Mouse (Mus musculus) hindbrain, embryonic 15.5 days (tissue): Measurements from ENCODE around the gene Tdrkh. TPM values are rescaled to one million over a fixed set of nuclear protein-coding genes. Genes with fewer than 3 reads are reported as not detected.

ENCODE experiments used
- ATAC-seq: fragments of 200-750 bp; cut with Nextera tagmentation; 2 replicates; pipeline ENCODE4 v1.8.0; 2017; ENCODE audit warnings: low read depth, moderate number of reproducible peaks, moderate TSS enrichment; ENCODE audit not compliant: low FRiP score
- H3K27ac ChIP-seq: fragments of 300-500 bp; sonication (generic); replicated peaks from 2 replicates; pipeline ENCODE4 v1.5.1; 2015; ENCODE audit warnings: mild to moderate bottlenecking, inconsistent platforms
- H3K27me3 ChIP-seq: fragments of 300-500 bp; sonication (generic); 2 replicates; pipeline ENCODE4 v1.6.1; 2015; ENCODE audit warnings: control low read depth, inconsistent platforms
- H3K36me3 ChIP-seq: fragments of 300-500 bp; sonication (generic); 2 replicates; pipeline ENCODE4 v1.6.1; 2015; ENCODE audit warnings: control low read depth, inconsistent platforms
- H3K4me1 ChIP-seq: fragments of 300-500 bp; sonication (generic); replicated peaks from 2 replicates; pipeline ENCODE4 v1.6.1; 2015; ENCODE audit warnings: control low read depth, inconsistent platforms
- H3K4me2 ChIP-seq: fragments of 300-500 bp; sonication (generic); 2 replicates; pipeline ENCODE4 v1.6.1; 2015; ENCODE audit warnings: moderate library complexity, mild to moderate bottlenecking, inconsistent platforms
- H3K4me3 ChIP-seq: fragments of 300-500 bp; sonication (generic); 2 replicates; pipeline ENCODE4 v1.5.1; 2015; ENCODE audit warnings: mild to moderate bottlenecking, inconsistent platforms
- H3K9ac ChIP-seq: fragments of 300-500 bp; sonication (generic); 2 replicates; pipeline ENCODE4 v1.6.1; 2015; ENCODE audit warnings: inconsistent platforms
- H3K9me3 ChIP-seq: fragments of 300-500 bp; sonication (generic); 2 replicates; pipeline ENCODE4 v1.6.1; 2016; ENCODE audit warnings: control low read depth, inconsistent platforms
- WGBS: fragments of 180-500 bp; shearing (Covaris S2); methylation state at CpG from one replicate; pipeline ENCODE4 v1.1.7; 2015; 5-methylcytosine and 5-hydroxymethylcytosine counted together
- polyA plus RNA-seq: library from polyadenylated mRNA; unstranded; fragments of >200 nt; fragmentation: Nextera tagmentation; extraction: Ambion mirVana; gene quantifications from 2 replicates; pipeline ENCODE4 v1.2.1, GENCODE M21; 2015

Gene Tdrkh
- 50.7 and 53.5 TPM in 2 replicates for polyA plus RNA-seq

GRCm38 (mm10) chr3:94413031-94413679 is at the start of gene Tdrkh:
Gene Tdrkh (plus strand): TSS chr3:94413273.
- peak; percentile 99 for ATAC-seq
- H3K27ac ChIP-seq, result peak within 1 kb of the TSS; percentile 87
- peak within 1 kb of the TSS; percentile 57 for H3K4me3 ChIP-seq
- H3K36me3 ChIP-seq, result no peaks in the 10 kb centered on the region
- H3K4me2 ChIP-seq, result peak within 1 kb of the TSS; percentile 94
- H3K27me3 ChIP-seq, result no peaks in the 10 kb centered on the region
- WGBS, result 5% methylated on average over 52 of the region's 52 CpGs
- H3K4me1 ChIP-seq, result peaks cover 18% of the 10 kb centered on the region
- H3K9ac ChIP-seq, result peak within 1 kb of the TSS; percentile 74
- no peaks in the 10 kb centered on the region for H3K9me3 ChIP-seq

- Histone ChIP-seq H3K4me1 (peaks cover 13% of the 10 kb centered on the region), H3K27me3 (peaks cover 2% of the 10 kb centered on the region), H3K27ac (peak overlapping the region; percentile 43), H3K36me3 (no peaks in the 10 kb centered on the region), H3K9me3 (no peaks in the 10 kb centered on the region), H3K9ac (peak overlapping the region; percentile 75), H3K4me2 (peak overlapping the region; percentile 94), H3K4me3 (peak overlapping the region; percentile 57)
- ATAC-seq, result peak; percentile 59
- WGBS, result 5% methylated on average over 97 of the region's 97 CpGs
These were observed 49.6 kb upstream of the Tdrkh start for GRCm38 (mm10) chr3:94363291-94364153.

GRCm38 (mm10) chr3:94364154-94364526 is 48.9 kb upstream of the Tdrkh start:
- H3K36me3 ChIP-seq, result no peaks in the 10 kb centered on the region

GRCm38 (mm10) chr3:94366761-94367160 is 46.3 kb upstream of the Tdrkh start:
- 20% methylated on average over 3 of the region's 3 CpGs for WGBS
- H3K9ac ChIP-seq, result no peak overlapping the region
- H3K27ac ChIP-seq, result no peak overlapping the region
- H3K4me1 ChIP-seq, result peaks cover 19% of the 10 kb centered on the region
- H3K4me3 ChIP-seq, result no peak overlapping the region
- H3K27me3 ChIP-seq, result peaks cover 2% of the 10 kb centered on the region
- ATAC-seq, result peak; percentile 35; the same call in 1 of the 2 replicates
- H3K4me2 ChIP-seq, result no peak overlapping the region
- no peaks in the 10 kb centered on the region for H3K36me3 ChIP-seq
- H3K9me3 ChIP-seq, result no peaks in the 10 kb centered on the region

More at GRCm38 (mm10) chr3:94364154-94364526, 48.9 kb upstream of the Tdrkh start:
- H3K9ac ChIP-seq, result peak overlapping the region; percentile 75
- peaks cover 13% of the 10 kb centered on the region for H3K4me1 ChIP-seq
- peak; percentile 72 for ATAC-seq
- peak overlapping the region; percentile 43 for H3K27ac ChIP-seq
- H3K4me3 ChIP-seq, result peak overlapping the region; percentile 57
- no peaks in the 10 kb centered on the region for H3K9me3 ChIP-seq
- H3K4me2 ChIP-seq, result peak overlapping the region; percentile 94
- H3K27me3 ChIP-seq, result peaks cover 2% of the 10 kb centered on the region
- WGBS, result 4% methylated on average over 23 of the region's 23 CpGs

GRCm38 (mm10) chr3:94367511-94367910 is 45.6 kb upstream of the Tdrkh start:
- Histone ChIP-seq H3K4me2 (no peak overlapping the region), H3K9ac (no peak overlapping the region), H3K4me1 (peaks cover 26% of the 10 kb centered on the region), H3K27ac (no peak overlapping the region), H3K4me3 (no peak overlapping the region), H3K36me3 (no peaks in the 10 kb centered on the region), H3K9me3 (no peaks in the 10 kb centered on the region), H3K27me3 (peaks cover 2% of the 10 kb centered on the region)
- ATAC-seq, result no peak
- WGBS, result 81% methylated on average over 6 of the region's 6 CpGs

- Histone ChIP-seq H3K4me3 (no peak overlapping the region), H3K9ac (no peak overlapping the region), H3K4me1 (peaks cover 31% of the 10 kb centered on the region), H3K27ac (no peak overlapping the region), H3K36me3 (no peaks in the 10 kb centered on the region), H3K27me3 (peaks cover 2% of the 10 kb centered on the region; the same call in 1 of the 2 replicates), H3K4me2 (no peak overlapping the region), H3K9me3 (no peaks in the 10 kb centered on the region)
- 66% methylated on average over 6 of the region's 6 CpGs for WGBS
- no peak for ATAC-seq
These were observed 44.4 kb upstream of the Tdrkh start for GRCm38 (mm10) chr3:94368631-94369030.

GRCm38 (mm10) chr3:94369709-94370108 is 43.4 kb upstream of the Tdrkh start:
- no peaks in the 10 kb centered on the region for H3K9me3 ChIP-seq
- H3K27me3 ChIP-seq, result peaks cover 2% of the 10 kb centered on the region; the same call in 1 of the 2 replicates
- peaks cover 27% of the 10 kb centered on the region for H3K4me1 ChIP-seq
- no peak overlapping the region for H3K4me2 ChIP-seq
- WGBS, result 75% methylated on average over 2 of the region's 2 CpGs
- no peak overlapping the region for H3K4me3 ChIP-seq
- H3K36me3 ChIP-seq, result no peaks in the 10 kb centered on the region
- H3K27ac ChIP-seq, result no peak overlapping the region
- no peak overlapping the region for H3K9ac ChIP-seq
- no peak for ATAC-seq

GRCm38 (mm10) chr3:94371637-94372036 is 41.4 kb upstream of the Tdrkh start:
- Histone ChIP-seq H3K4me2 (peak overlapping the region; percentile 48), H3K36me3 (no peaks in the 10 kb centered on the region), H3K9ac (no peak overlapping the region), H3K27me3 (no peaks in the 10 kb centered on the region), H3K27ac (no peak overlapping the region), H3K9me3 (no peaks in the 10 kb centered on the region), H3K4me3 (0 out of 2 replicates have a peak overlapping the region, but pooled peaks have one; percentile 14), H3K4me1 (peaks cover 27% of the 10 kb centered on the region)
- WGBS, result 7% methylated on average over 11 of the region's 11 CpGs
- ATAC-seq, result no peak

- Histone ChIP-seq H3K4me3 (no peak overlapping the region), H3K27me3 (no peaks in the 10 kb centered on the region), H3K4me1 (peaks cover 27% of the 10 kb centered on the region), H3K27ac (no peak overlapping the region), H3K4me2 (peak overlapping the region; percentile 48), H3K9me3 (no peaks in the 10 kb centered on the region), H3K9ac (no peak overlapping the region), H3K36me3 (no peaks in the 10 kb centered on the region)
- 4% methylated on average over 3 of the region's 3 CpGs for WGBS
- ATAC-seq, result no peak
These were observed 41.0 kb upstream of the Tdrkh start for GRCm38 (mm10) chr3:94372038-94372437.

- H3K27ac ChIP-seq, result no peak within 1 kb of the TSS
- no peak within 1 kb of the TSS for H3K9ac ChIP-seq
- peak; percentile 17; the same call in 1 of the 2 replicates for ATAC-seq
- peak within 1 kb of the TSS; percentile 14; the same call in 1 of the 2 replicates for H3K4me3 ChIP-seq
- H3K4me2 ChIP-seq, result peak within 1 kb of the TSS; percentile 48
- H3K36me3 ChIP-seq, result no peaks in the 10 kb centered on the region
- no peaks in the 10 kb centered on the region for H3K9me3 ChIP-seq
- WGBS, result 15% methylated on average over 5 of the region's 5 CpGs
- no peaks in the 10 kb centered on the region for H3K27me3 ChIP-seq
- peaks cover 27% of the 10 kb centered on the region for H3K4me1 ChIP-seq
These were observed 40.4 kb upstream of the Tdrkh start, which contains the start of gene Rorc for GRCm38 (mm10) chr3:94372641-94373040. Gene Rorc (plus strand): TSS chr3:94372794.

- no peaks in the 10 kb centered on the region for H3K27me3 ChIP-seq
- no peak overlapping the region for H3K9ac ChIP-seq
- peaks cover 27% of the 10 kb centered on the region for H3K4me1 ChIP-seq
- no peaks in the 10 kb centered on the region for H3K9me3 ChIP-seq
- 4% methylated on average over 10 of the region's 10 CpGs for WGBS
- H3K27ac ChIP-seq, result no peak overlapping the region
- H3K4me3 ChIP-seq, result peak overlapping the region; percentile 12; the same call in 1 of the 2 replicates
- H3K4me2 ChIP-seq, result peak overlapping the region; percentile 37
- H3K36me3 ChIP-seq, result no peaks in the 10 kb centered on the region
- peak; percentile 23 for ATAC-seq
These were observed 40.0 kb upstream of the Tdrkh start for GRCm38 (mm10) chr3:94373090-94373489.

GRCm38 (mm10) chr3:94373597-94374011 is 39.5 kb upstream of the Tdrkh start:
- peak overlapping the region; percentile 37 for H3K4me2 ChIP-seq
- no peaks in the 10 kb centered on the region for H3K36me3 ChIP-seq
- H3K9me3 ChIP-seq, result no peaks in the 10 kb centered on the region
- H3K9ac ChIP-seq, result no peak overlapping the region
- peaks cover 27% of the 10 kb centered on the region for H3K4me1 ChIP-seq
- no peaks in the 10 kb centered on the region for H3K27me3 ChIP-seq
- ATAC-seq, result peak; percentile 57; the same call in 1 of the 2 replicates
- 2% methylated on average over 5 of the region's 5 CpGs for WGBS
- no peak overlapping the region for H3K27ac ChIP-seq
- no peak overlapping the region for H3K4me3 ChIP-seq
